Mouse (Mus musculus): Measurements from ENCODE around the gene Tnni1. TPM values are rescaled to one million over a fixed set of nuclear protein-coding genes. Genes with fewer than 3 reads are reported as not detected.

Tnni1 gene
- polyA plus RNA-seq, 1 experiment: not detected

- H3K27ac ChIP-seq (ENCODE audit: insufficient read depth, low read depth, low read length): no peak overlapping the region; the same call in 1 of the 2 replicates
- peaks cover 17% of the 10 kb centered on the region for H3K4me1 ChIP-seq (ENCODE audit: control insufficient read depth, insufficient read depth, low read length)
- peak overlapping the region; percentile 24 for H3K4me3 ChIP-seq (ENCODE audit: insufficient read depth, low read depth, low read length)
- no peak for TF ChIP-seq POLR2A (IDR thresholded peaks at IDR 0.05; ENCODE audit: insufficient read depth, low read depth, low read length)
- TF ChIP-seq CTCF (IDR thresholded peaks at IDR 0.05; ENCODE audit: insufficient read depth, low read depth, low read length): no peak
- 14% methylated on average over 27 of the region's 27 CpGs for WGBS
These were observed 14.4 kb downstream of the Tnni1 start for GRCm38 (mm10) chr1:135793370-135794215.

- TF ChIP-seq CTCF (IDR thresholded peaks at IDR 0.05; ENCODE audit: insufficient read depth, low read depth, low read length) (no peak), POLR2A (IDR thresholded peaks at IDR 0.05; ENCODE audit: insufficient read depth, low read depth, low read length) (no peak)
- 60% methylated on average over 20 of the region's 20 CpGs for WGBS
- H3K4me1 ChIP-seq (ENCODE audit: control insufficient read depth, insufficient read depth, low read length): peaks cover 16% of the 10 kb centered on the region
- no peak overlapping the region for H3K4me3 ChIP-seq (ENCODE audit: insufficient read depth, low read depth, low read length)
- H3K27ac ChIP-seq (ENCODE audit: insufficient read depth, low read depth, low read length): no peak overlapping the region
These were observed 15.2 kb downstream of the Tnni1 start for GRCm38 (mm10) chr1:135794216-135795134.

GRCm38 (mm10) chr1:135798492-135798891, 19.3 kb downstream of the Tnni1 start:
- no peak for TF ChIP-seq CTCF (IDR thresholded peaks at IDR 0.05; ENCODE audit: insufficient read depth, low read depth, low read length)
- no peak for TF ChIP-seq POLR2A (IDR thresholded peaks at IDR 0.05; ENCODE audit: insufficient read depth, low read depth, low read length)
- Histone ChIP-seq H3K27ac (ENCODE audit: insufficient read depth, low read depth, low read length) (no peak overlapping the region), H3K4me1 (ENCODE audit: control insufficient read depth, insufficient read depth, low read length) (peaks cover 22% of the 10 kb centered on the region), H3K4me3 (ENCODE audit: insufficient read depth, low read depth, low read length) (no peak overlapping the region)
- 94% methylated on average over 1 of the region's 1 CpGs for WGBS

GRCm38 (mm10) chr1:135799109-135799627, 19.9 kb downstream of the Tnni1 start:
- H3K4me3 ChIP-seq (ENCODE audit: insufficient read depth, low read depth, low read length): no peak overlapping the region
- no peak overlapping the region for H3K27ac ChIP-seq (ENCODE audit: insufficient read depth, low read depth, low read length)
- WGBS: 82% methylated on average over 8 of the region's 8 CpGs
- H3K4me1 ChIP-seq (ENCODE audit: control insufficient read depth, insufficient read depth, low read length): peaks cover 16% of the 10 kb centered on the region
- TF ChIP-seq CTCF (IDR thresholded peaks at IDR 0.05; ENCODE audit: insufficient read depth, low read depth, low read length): no peak
- TF ChIP-seq POLR2A (IDR thresholded peaks at IDR 0.05; ENCODE audit: insufficient read depth, low read depth, low read length): no peak

- no peak overlapping the region for H3K4me3 ChIP-seq (ENCODE audit: insufficient read depth, low read depth, low read length)
- TF ChIP-seq CTCF (IDR thresholded peaks at IDR 0.05; ENCODE audit: insufficient read depth, low read depth, low read length): no peak
- no peak for TF ChIP-seq POLR2A (IDR thresholded peaks at IDR 0.05; ENCODE audit: insufficient read depth, low read depth, low read length)
- peaks cover 9% of the 10 kb centered on the region; the same call in 1 of the 2 replicates for H3K4me1 ChIP-seq (ENCODE audit: control insufficient read depth, insufficient read depth, low read length)
- 70% methylated on average over 8 of the region's 8 CpGs for WGBS
- no peak overlapping the region for H3K27ac ChIP-seq (ENCODE audit: insufficient read depth, low read depth, low read length)
These were observed 21.1 kb downstream of the Tnni1 start for GRCm38 (mm10) chr1:135800192-135800950.

GRCm38 (mm10) chr1:135807546-135807945, 28.3 kb downstream of the Tnni1 start:
- no peak overlapping the region for H3K27ac ChIP-seq (ENCODE audit: insufficient read depth, low read depth, low read length)
- no peak overlapping the region for H3K4me3 ChIP-seq (ENCODE audit: insufficient read depth, low read depth, low read length)
- H3K4me1 ChIP-seq (ENCODE audit: control insufficient read depth, insufficient read depth, low read length): no peaks in the 10 kb centered on the region; the same call in 1 of the 2 replicates
- WGBS: 84% methylated on average over 10 of the region's 10 CpGs
- no peak for TF ChIP-seq CTCF (IDR thresholded peaks at IDR 0.05; ENCODE audit: insufficient read depth, low read depth, low read length)
- no peak for TF ChIP-seq POLR2A (IDR thresholded peaks at IDR 0.05; ENCODE audit: insufficient read depth, low read depth, low read length)

GRCm38 (mm10) chr1:135810180-135810579, 30.9 kb downstream of the Tnni1 start:
- TF ChIP-seq CTCF (IDR thresholded peaks at IDR 0.05; ENCODE audit: insufficient read depth, low read depth, low read length) (no peak), POLR2A (IDR thresholded peaks at IDR 0.05; ENCODE audit: insufficient read depth, low read depth, low read length) (no peak)
- WGBS: 96% methylated on average over 2 of the region's 2 CpGs

GRCm38 (mm10) chr1:135811016-135811646, 31.9 kb downstream of the Tnni1 start:
- Histone ChIP-seq H3K4me1 (ENCODE audit: control insufficient read depth, insufficient read depth, low read length) (peaks cover 10% of the 10 kb centered on the region), H3K27ac (ENCODE audit: insufficient read depth, low read depth, low read length) (no peak overlapping the region), H3K4me3 (ENCODE audit: insufficient read depth, low read depth, low read length) (no peak overlapping the region)
- WGBS: 40% methylated on average over 7 of the region's 7 CpGs
- TF ChIP-seq POLR2A (IDR thresholded peaks at IDR 0.05; ENCODE audit: insufficient read depth, low read depth, low read length): no peak
- TF ChIP-seq CTCF (IDR thresholded peaks at IDR 0.05; ENCODE audit: insufficient read depth, low read depth, low read length): peak; percentile 74

More at GRCm38 (mm10) chr1:135810180-135810579, 30.9 kb downstream of the Tnni1 start:
- Histone ChIP-seq H3K4me3 (ENCODE audit: insufficient read depth, low read depth, low read length) (no peak overlapping the region), H3K27ac (ENCODE audit: insufficient read depth, low read depth, low read length) (no peak overlapping the region), H3K4me1 (ENCODE audit: control insufficient read depth, insufficient read depth, low read length) (peaks cover 10% of the 10 kb centered on the region)

Data from olfactory bulb, adult 2 months (tissue).